Mouse (Mus musculus) brain, adult 2 months (tissue): ENCODE measurements at regions not wholly inside any gene's neighbourhood (a gene's known extent, or its start where the extent isn't known, plus 50 kb on each side); places are given as distances from the start of the nearest gene placed in this dataset.
A peak's percentile ranks its signal among the peaks of the same experiment; 100 is the strongest.

ENCODE experiments used
- DNase-seq: peaks from one replicate; pipeline ENCODE4 v3.0.0; 2011; ENCODE audit warnings: low read depth, low spot score

GRCm38 (mm10) chrX:163452971-163453532 is 96.4 kb downstream of the Grpr start:
- DNase-seq: peak; percentile 13

DNA sequence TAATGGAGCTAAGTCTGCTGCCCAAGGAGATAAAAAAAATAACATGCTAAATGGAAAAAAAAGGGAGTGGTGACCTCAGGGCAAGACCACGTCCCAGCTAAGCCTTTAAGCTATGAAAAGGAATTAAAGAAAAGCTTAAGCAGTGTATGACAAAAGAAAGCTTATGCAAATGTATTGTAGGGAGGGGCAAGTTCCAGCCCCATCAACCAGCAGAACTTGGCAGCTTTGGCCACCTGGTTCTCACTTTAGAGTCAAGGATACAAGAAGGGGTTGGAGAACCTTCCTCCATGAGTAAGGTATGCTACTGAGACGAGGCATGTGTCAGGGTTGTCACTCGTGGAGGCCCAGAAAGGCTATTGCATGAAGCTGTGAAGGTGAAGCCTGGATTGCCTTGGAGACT is 143.9 kb downstream of the Grpr start:
- DNase-seq: no peak

DNA sequence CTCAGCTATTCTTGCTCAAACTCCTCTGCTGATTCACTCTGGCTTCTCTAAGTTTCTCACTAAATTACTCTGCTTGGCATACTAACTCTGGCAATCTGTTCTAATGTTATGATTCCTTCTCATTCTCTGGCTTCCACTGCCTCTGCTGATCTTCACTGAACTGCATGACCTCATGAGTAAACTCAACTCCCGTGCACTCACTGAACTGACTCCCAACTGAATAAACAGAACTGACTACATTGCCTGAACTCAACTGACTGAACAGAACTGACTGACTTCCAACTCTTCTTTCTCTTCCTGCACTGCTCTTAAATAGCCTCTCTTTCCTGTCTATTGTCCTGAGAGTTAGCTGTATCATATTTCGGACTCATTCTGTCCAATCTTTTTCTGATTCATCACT is 163.1 kb downstream of the Grpr start:
- DNase-seq: no peak
